Mouse (Mus musculus) B cell, adult 2 months (primary cell): ENCODE data around the gene Gm15446.
"Not testable (repeated sequence)": the region's sequence is repeated elsewhere in the genome, so short reads cannot be mapped to it uniquely, and the experiment has no call there.

Experiments
- DNase-seq, 2 experiments: peaks; one replicate each; pipeline ENCODE4 v3.0.0; 2022

The Gm15446 gene

GRCm38 (mm10) chr5:109923261-109924071 lies at the start of gene Gm15446:
Gene Gm15446, plus strand, starts transcription at chr5:109923400.
- peak; percentile 82 to 83 for DNase-seq

- DNase-seq: peak; percentile 8 to 19
Observed at GRCm38 (mm10) chr5:109924129-109924528, 929 bp downstream of the Gm15446 start.

- DNase-seq: no peak
Observed at GRCm38 (mm10) chr5:109924936-109925335, 1.7 kb downstream of the Gm15446 start.

GRCm38 (mm10) chr5:109950281-109950680 lies 27.1 kb downstream of the Gm15446 start:
- DNase-seq: no peak

- DNase-seq: not testable (repeated sequence)
Observed at GRCm38 (mm10) chr5:109980743-109981142, 57.5 kb downstream of the Gm15446 start.
